Mouse (Mus musculus) heart, postnatal 0 days (tissue): ENCODE results near the gene Commd8. TPM values are rescaled to one million over a fixed set of nuclear protein-coding genes. Genes with fewer than 3 reads are reported as not detected.

Experiments used
- ATAC-seq: fragments of 200-750 bp; cut with Nextera tagmentation; 2 replicates; pipeline ENCODE4 v1.8.0; 2017; ENCODE audit warnings: low read depth, moderate number of reproducible peaks, moderate library complexity; ENCODE audit not compliant: insufficient read depth
- DNase-seq: peaks from one replicate; pipeline ENCODE4 v3.0.0-alpha.2; 2016; ENCODE audit warnings: low spot score
- H3K27ac ChIP-seq: fragments of 300-500 bp; sonication (generic); 2 replicates; pipeline ENCODE4 v1.5.1; 2014; ENCODE audit warnings: low read depth, mild to moderate bottlenecking
- H3K27me3 ChIP-seq: fragments of 300-500 bp; sonication (generic); 2 replicates; pipeline ENCODE4 v1.6.1; 2014; ENCODE audit warnings: low read length, mixed read lengths; ENCODE audit not compliant: control insufficient read depth, insufficient read depth
- H3K36me3 ChIP-seq: fragments of 300-500 bp; sonication (generic); replicated peaks from 2 replicates; pipeline ENCODE4 v1.6.1; 2014; ENCODE audit warnings: low read length, mixed read lengths; ENCODE audit not compliant: control insufficient read depth, insufficient read depth
- H3K4me1 ChIP-seq: fragments of 300-500 bp; sonication (generic); 2 replicates; pipeline ENCODE4 v1.6.1; 2014; ENCODE audit warnings: antibody characterized with exemption; ENCODE audit not compliant: control insufficient read depth, insufficient read depth
- H3K4me2 ChIP-seq: fragments of 300-500 bp; sonication (generic); 2 replicates; pipeline ENCODE4 v1.6.1; 2014; ENCODE audit warnings: low read depth, mild to moderate bottlenecking, low read length, moderate library complexity
- H3K4me3 ChIP-seq: fragments of 300-500 bp; sonication (generic); 2 replicates; pipeline ENCODE4 v1.5.1; 2014; ENCODE audit warnings: low read depth, low read length
- H3K9ac ChIP-seq: fragments of 300-500 bp; sonication (generic); replicated peaks from 2 replicates; pipeline ENCODE4 v1.6.1; 2014; ENCODE audit warnings: low read depth, low read length, mixed read lengths
- H3K9me3 ChIP-seq: fragments of 300-500 bp; sonication (generic); replicated peaks from 2 replicates; pipeline ENCODE4 v1.6.1; 2016; ENCODE audit warnings: low read length; ENCODE audit not compliant: control insufficient read depth
- CTCF ChIP-seq: IDR thresholded peaks from 2 replicates; pipeline ENCODE4 v1.5.1; 2016; ENCODE audit warnings: antibody characterized with exemption, control low read depth, low read depth
- EP300 ChIP-seq: IDR thresholded peaks from 2 replicates; pipeline ENCODE4 v1.6.1; 2016; ENCODE audit warnings: antibody characterized with exemption, low read depth
- WGBS: fragments of 180-500 bp; shearing (Covaris S2); extraction: QIAGEN DNeasy Blood & Tissue Kit; methylation state at CpG from one replicate; pipeline ENCODE4 v1.1.7; 2014; 5-methylcytosine and 5-hydroxymethylcytosine counted together
- polyA plus RNA-seq: library from polyadenylated mRNA; unstranded; fragments of >200 nt; fragmentation: Nextera tagmentation; extraction: Ambion mirVana; gene quantifications from 2 replicates; pipeline ENCODE4 v1.2.1, GENCODE M21; 2015
- total RNA-seq: library from RNA; depleted of rRNA; stranded (reverse); fragments of >200 nt; gene quantifications from 2 replicates; pipeline ENCODE4 v1.2.3, GENCODE M21; 2014; ENCODE audit warnings: low replicate concordance

The Commd8 gene
- total and polyA plus RNA-seq, 2 experiments from 2014 or later, result 15.1 to 80.7 TPM

- H3K9me3 ChIP-seq, result no peaks in the 10 kb centered on the region
- H3K4me2 ChIP-seq, result no peak overlapping the region
- no peaks in the 10 kb centered on the region for H3K27me3 ChIP-seq
- no peaks in the 10 kb centered on the region for H3K4me1 ChIP-seq
- DNase-seq (no peak), ATAC-seq (no peak)
- no peaks in the 10 kb centered on the region for H3K36me3 ChIP-seq
- H3K9ac ChIP-seq, result no peak overlapping the region
- no peak overlapping the region for H3K27ac ChIP-seq
- no peak for TF ChIP-seq EP300
- no peak for TF ChIP-seq CTCF
- H3K4me3 ChIP-seq, result no peak overlapping the region
- 33% methylated on average over 1 of the region's 1 CpGs for WGBS
Observed at GRCm38 (mm10) chr5:72181194-72181593, 13.2 kb upstream of the Commd8 start.

DNA sequence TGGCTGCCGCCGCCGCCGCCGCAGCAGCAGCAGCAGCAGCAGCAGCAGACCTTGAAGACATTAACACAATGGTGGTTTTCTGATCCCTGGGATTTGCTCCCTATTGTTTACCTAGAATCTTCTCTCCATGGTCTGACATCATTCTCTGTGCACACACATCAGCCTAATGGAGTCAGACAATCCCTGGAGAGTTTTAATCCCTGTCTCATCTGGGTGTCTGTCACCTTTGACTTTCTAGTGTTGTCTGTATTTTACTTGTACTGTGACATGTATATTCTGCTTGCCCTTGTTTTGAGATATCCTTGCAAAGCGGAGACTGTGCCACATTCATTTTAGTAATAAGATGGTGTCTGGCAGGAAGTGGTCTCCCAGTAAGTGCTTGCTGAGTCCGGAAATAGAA lies 7.5 kb upstream of the Commd8 start:
- Histone ChIP-seq H3K4me3 (no peak overlapping the region), H3K4me1 (no peaks in the 10 kb centered on the region), H3K9ac (no peak overlapping the region), H3K27ac (no peak overlapping the region), H3K4me2 (peak overlapping the region; percentile 21; the same call in 1 of the 2 replicates), H3K36me3 (no peaks in the 10 kb centered on the region), H3K27me3 (no peaks in the 10 kb centered on the region), H3K9me3 (no peaks in the 10 kb centered on the region)
- WGBS, result 35% methylated on average over 7 of the region's 7 CpGs
- no peak for DNase-seq
- TF ChIP-seq CTCF (no peak), EP300 (no peak)
- no peak for ATAC-seq

DNA sequence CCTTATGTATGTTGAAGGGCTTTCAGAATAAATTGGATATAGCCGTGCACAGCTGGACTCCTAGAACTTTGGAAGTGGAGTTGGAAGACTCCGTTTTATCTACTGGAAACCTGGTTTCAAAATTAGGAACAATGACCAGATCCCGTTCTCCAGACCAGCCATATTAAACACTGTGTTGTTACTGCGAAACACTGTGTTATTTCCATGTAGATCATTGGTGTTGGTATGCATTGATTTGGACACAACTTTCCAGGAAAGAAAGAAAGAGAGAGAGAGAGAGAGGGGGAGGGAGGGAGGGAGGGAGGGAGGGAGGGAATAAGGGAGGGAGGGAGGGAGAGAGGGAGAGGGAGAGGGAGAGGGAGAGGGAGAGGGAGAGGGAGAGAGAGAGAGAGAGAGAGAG lies 7.1 kb upstream of the Commd8 start:
- ATAC-seq (no peak), DNase-seq (no peak)
- Histone ChIP-seq H3K4me2 (no peak overlapping the region; the same call in 1 of the 2 replicates), H3K27ac (no peak overlapping the region), H3K27me3 (no peaks in the 10 kb centered on the region), H3K9me3 (no peaks in the 10 kb centered on the region), H3K9ac (no peak overlapping the region), H3K36me3 (no peaks in the 10 kb centered on the region), H3K4me3 (no peak overlapping the region), H3K4me1 (no peaks in the 10 kb centered on the region)
- TF ChIP-seq EP300, result no peak
- 77% methylated on average over 4 of the region's 4 CpGs for WGBS

- Histone ChIP-seq H3K36me3 (no peaks in the 10 kb centered on the region), H3K4me1 (no peaks in the 10 kb centered on the region), H3K27ac (no peak overlapping the region), H3K4me2 (no peak overlapping the region), H3K9me3 (no peaks in the 10 kb centered on the region), H3K9ac (no peak overlapping the region), H3K27me3 (no peaks in the 10 kb centered on the region), H3K4me3 (no peak overlapping the region)
- no peak for TF ChIP-seq EP300
- no peak for TF ChIP-seq CTCF
- ATAC-seq, result no peak
- WGBS, result 15% methylated on average over 1 of the region's 1 CpGs
- DNase-seq, result no peak
Observed at GRCm38 (mm10) chr5:72173521-72173920, 5.5 kb upstream of the Commd8 start.

- no peak overlapping the region for H3K4me3 ChIP-seq
- no peak for TF ChIP-seq EP300
- TF ChIP-seq CTCF, result peak; percentile 67
- ATAC-seq, result no peak
- no peaks in the 10 kb centered on the region for H3K27me3 ChIP-seq
- H3K4me2 ChIP-seq, result no peak overlapping the region
- H3K36me3 ChIP-seq, result no peaks in the 10 kb centered on the region
- peak; percentile 60 for DNase-seq
- H3K9me3 ChIP-seq, result no peaks in the 10 kb centered on the region
- no peaks in the 10 kb centered on the region for H3K4me1 ChIP-seq
- H3K27ac ChIP-seq, result no peak overlapping the region
- 33% methylated on average over 3 of the region's 3 CpGs for WGBS
- no peak overlapping the region for H3K9ac ChIP-seq
Observed at GRCm38 (mm10) chr5:72172675-72173074, 4.7 kb upstream of the Commd8 start.

- Histone ChIP-seq H3K27ac (no peak overlapping the region), H3K4me3 (no peak overlapping the region), H3K27me3 (no peaks in the 10 kb centered on the region), H3K9ac (no peak overlapping the region), H3K9me3 (no peaks in the 10 kb centered on the region), H3K4me2 (no peak overlapping the region), H3K36me3 (no peaks in the 10 kb centered on the region), H3K4me1 (peaks cover 13% of the 10 kb centered on the region; the same call in 1 of the 2 replicates)
- no peak for ATAC-seq
- no peak for DNase-seq
- TF ChIP-seq EP300, result no peak
- TF ChIP-seq CTCF, result no peak
- WGBS, result 50% methylated on average over 6 of the region's 6 CpGs
Observed at GRCm38 (mm10) chr5:72170067-72170466, 2.1 kb upstream of the Commd8 start.
